Mouse (Mus musculus): ENCODE data around the gene Mms19. TPM values are rescaled to one million over a fixed set of nuclear protein-coding genes. Genes with fewer than 3 reads are reported as not detected.
A peak's percentile ranks its signal among the peaks of the same experiment; 100 is the strongest.

Mms19 gene
- total RNA-seq, 2 experiments from 2014 or later = 16.7 to 21.2 TPM

- intact Hi-C loops (cut with DNase I) = no loop called here
- DNase-seq = peak in 1 of 2 experiments; percentile 29
Observed at GRCm38 (mm10) chr19:41999688-42000283, 18.8 kb upstream of the Mms19 start.

DNA sequence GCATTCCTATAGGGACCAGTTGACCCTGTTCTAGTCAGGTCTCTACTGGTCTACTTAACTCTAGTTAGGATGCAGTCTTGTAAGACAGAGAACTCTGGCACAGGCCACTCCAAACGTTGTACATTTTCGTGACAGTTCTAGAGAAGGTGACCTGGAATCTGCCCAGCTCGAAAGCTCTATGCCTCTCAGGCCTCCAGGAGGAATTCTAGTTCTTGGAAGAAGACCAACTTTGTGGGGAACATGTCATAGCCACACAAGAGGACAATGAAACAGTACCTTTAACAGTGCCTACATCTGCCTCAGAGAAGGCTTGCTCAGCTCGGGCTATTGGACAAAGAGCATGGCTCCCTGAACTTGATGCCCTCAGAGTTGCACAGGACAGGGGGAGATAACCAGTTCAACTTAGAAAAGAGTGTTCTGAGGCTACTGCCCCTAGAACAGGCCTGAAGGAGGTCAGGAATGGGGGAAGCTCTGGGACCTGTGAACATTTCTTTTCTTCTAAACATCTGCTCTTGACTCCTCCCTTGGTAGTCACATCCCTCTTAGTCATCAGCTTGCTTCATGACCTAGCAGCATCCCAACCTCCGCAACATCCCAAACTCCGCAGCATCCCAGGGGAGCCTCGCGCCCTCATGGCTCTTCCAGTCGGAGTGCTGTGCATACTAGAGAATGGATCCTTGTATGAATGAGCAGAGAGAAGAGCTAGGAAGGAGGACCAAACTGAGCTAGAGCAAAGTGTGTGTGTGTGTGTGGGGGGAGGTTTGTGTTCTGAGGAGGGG is 18.0 kb upstream of the Mms19 start:
- DNase-seq = peak in 1 of 2 experiments; percentile 27

GRCm38 (mm10) chr19:41997090-41997489 is 16.1 kb upstream of the Mms19 start:
- intact Hi-C loops (cut with DNase I) = loop anchor here (1.0 kb wide), 1 partner anchor 16 kb away; the partner anchor contains the start of genes Mms19 and Ubtd1
- no peak for DNase-seq

More for the DNA sequence above, 18.0 kb upstream of the Mms19 start:
- intact Hi-C loops (cut with DNase I) = no loop called here

GRCm38 (mm10) chr19:41995483-41995882 is 14.5 kb upstream of the Mms19 start:
- intact Hi-C loops (cut with DNase I) = no loop called here
- no peak for DNase-seq

- intact Hi-C loops (cut with DNase I) = no loop called here
- no peak for DNase-seq
Observed at GRCm38 (mm10) chr19:41994023-41994422, 13.1 kb upstream of the Mms19 start.

GRCm38 (mm10) chr19:41993484-41993883 is 12.5 kb upstream of the Mms19 start:
- peak; percentile 85 to 90 for DNase-seq
- intact Hi-C loops (cut with DNase I) = no loop called here

DNA sequence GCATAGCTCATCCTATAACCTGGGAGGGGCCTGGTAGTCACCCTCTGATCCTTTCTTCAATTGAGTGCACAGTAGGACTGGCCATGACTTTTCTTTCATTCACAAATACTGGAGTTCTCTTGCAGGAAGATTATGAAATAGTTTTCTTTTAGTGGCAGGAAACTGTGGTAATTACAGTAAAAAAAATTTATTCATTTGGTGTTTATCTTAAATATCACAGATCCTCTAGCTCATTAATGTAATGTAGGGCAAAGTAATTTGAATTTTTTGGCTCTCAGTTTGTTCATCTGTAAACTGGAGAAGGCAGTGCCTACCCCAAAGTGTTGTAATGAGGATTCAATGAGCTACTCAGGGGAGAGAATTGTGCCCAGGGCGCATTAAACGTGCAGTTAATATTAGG is 12.0 kb upstream of the Mms19 start:
- DNase-seq = no peak
- intact Hi-C loops (cut with DNase I) = no loop called here

- intact Hi-C loops (cut with DNase I) = no loop called here
- no peak for DNase-seq
Observed at GRCm38 (mm10) chr19:41991926-41992477, 11.0 kb upstream of the Mms19 start.

DNA sequence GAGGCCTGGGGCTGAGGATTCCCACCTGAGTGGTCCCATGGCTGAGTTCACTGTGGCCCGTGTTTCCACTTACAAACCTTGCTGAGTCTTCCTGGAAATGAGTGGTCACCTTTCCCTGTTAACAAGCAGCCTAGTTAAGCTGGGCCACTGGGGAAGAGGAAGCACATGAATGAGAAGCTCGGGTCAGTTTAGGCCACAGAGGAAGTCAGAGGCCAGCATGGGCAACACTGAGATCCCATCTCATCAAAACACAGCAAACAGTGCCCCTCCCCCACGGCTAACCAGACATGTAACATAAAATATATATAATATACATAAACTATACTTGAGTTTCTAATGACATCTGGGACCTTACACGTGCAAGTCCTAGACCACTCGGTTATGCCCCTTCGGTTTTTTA is 8.9 kb upstream of the Mms19 start:
- intact Hi-C loops (cut with DNase I) = no loop called here

GRCm38 (mm10) chr19:41987206-41987605 is 6.2 kb upstream of the Mms19 start:
- intact Hi-C loops (cut with DNase I) = no loop called here
- no peak for DNase-seq

More for the DNA sequence above, 8.9 kb upstream of the Mms19 start:
- DNase-seq = no peak

GRCm38 (mm10) chr19:41985994-41986393 is 5.0 kb upstream of the Mms19 start:
- DNase-seq = no peak
- intact Hi-C loops (cut with DNase I) = no loop called here

- intact Hi-C loops (cut with DNase I) = no loop called here
- DNase-seq = no peak
Observed at GRCm38 (mm10) chr19:41982791-41983150, 1.8 kb upstream of the Mms19 start.

DNA sequence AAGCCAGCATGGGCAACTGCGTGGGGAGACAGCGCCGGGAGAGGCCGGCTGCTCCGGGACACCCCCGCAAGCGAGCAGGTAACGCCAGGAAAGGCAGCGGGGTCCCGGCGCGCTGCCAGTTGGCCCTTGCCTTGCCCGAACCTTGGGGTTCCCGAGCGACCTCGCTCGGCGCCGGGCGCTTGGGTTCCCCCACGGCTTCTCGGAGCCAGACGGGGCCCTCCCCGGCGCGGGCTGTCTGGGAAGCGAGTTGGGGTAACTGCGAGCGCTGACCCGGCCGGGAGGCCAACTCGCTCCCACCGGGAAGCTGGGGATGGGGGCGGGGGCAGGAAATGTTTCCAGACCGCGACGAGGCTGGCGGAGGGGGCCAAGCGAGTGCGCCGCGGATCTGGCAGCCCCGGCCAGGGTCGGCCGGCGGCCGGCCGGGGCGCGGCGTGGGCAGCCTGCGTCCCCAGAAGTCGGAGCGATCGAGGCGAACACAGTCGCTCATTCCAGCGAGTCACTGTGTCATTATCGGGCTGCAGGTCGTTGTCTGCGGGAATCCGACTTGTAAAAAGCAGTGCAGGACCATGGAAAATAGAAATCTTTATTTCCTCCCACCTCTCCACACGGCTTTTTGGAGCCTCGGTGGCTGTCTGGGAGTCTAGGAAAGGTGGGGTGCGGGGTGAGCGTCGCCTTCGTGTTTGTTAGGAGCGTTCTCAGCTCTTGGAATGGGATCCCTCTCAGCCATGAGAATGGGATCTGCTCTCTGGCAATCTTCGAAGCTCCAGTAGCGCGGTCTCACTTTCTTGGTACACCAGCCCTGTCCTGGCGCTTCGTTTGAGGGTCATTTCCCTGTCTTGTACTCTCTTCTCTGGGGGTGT is 1.2 kb upstream of the Mms19 start:
- intact Hi-C loops (cut with DNase I) = loop anchor here (1.0 kb wide), 2 partner anchors 15 to 45 kb away; no protein-coding TSS in a partner anchor
- DNase-seq = peak; percentile 73 to 75

DNA sequence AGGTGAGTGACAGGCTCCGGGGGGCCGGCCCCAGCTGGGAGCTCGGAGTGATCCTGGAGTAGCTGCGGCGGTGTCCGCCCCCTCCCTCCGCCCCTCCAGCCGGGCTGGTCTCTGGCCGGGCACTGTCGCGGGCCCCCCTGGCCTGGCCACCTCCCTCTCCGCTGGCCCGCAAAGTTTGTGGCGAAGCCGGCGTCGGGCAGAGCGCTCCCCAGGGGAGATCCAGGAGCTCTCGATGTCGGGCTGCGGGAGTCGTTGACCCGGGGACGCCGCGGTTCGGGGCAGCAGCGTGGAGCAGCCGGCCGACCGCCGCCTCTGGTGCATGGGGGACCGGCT is 604 bp upstream of the Mms19 start, which contains the start of gene Ubtd1:
Gene Ubtd1, plus strand, starts transcription at position 169 of the 333 bp plus-strand sequence.
- DNase-seq = no peak
- intact Hi-C loops (cut with DNase I) = loop anchor here (1.0 kb wide), 2 partner anchors 16 to 46 kb away; no protein-coding TSS in a partner anchor

GRCm38 (mm10) chr19:41980422-41980818 is 537 bp downstream of the Mms19 start:
- peak; percentile 28 to 30 for DNase-seq
- intact Hi-C loops (cut with DNase I) = no loop called here

DNA sequence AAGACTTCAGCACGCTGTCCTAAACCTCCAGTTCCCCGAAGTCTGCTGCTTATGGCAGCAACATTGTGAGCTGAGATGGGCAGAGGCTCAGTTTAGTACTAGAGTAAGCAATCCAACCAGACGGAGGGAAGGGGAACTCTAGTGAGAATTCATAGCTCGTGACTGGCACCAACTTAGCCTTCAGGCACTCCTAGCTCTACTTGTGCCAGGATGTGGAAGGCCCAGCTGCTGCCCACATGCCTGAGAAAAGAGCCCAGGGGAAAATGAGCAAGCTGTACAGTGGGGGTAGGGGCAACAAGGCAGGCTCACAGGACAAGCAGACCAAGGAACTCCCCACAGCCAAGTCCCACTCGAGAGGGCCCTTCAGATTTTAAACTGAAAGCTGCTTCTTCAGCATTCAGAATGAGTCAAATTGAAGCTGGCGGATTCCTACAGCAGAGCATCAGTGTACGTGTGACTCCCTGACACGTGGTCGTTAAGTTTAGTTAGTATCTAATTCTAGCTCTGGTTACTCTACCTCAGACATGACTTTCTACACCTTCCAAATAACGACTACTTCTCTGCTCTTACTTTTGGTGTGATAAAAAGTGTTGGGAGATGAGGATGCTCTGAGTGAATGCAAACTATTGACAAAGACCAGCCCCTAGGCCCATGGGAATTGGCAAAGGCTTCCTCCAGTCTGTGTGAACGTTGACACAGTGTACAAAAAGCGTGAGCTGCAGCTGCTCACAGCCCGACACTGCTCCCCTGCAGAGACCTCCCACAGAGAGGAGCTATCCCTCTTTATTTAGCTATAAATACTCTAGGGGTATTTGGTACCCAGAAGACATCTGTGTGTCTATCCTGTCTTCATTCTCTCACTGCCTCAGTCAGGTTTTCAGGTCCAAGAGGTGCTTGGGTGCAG is 6.8 kb downstream of the Mms19 start:
- no peak for DNase-seq

GRCm38 (mm10) chr19:41969618-41970017 is 11.3 kb downstream of the Mms19 start:
- DNase-seq = no peak
- intact Hi-C loops (cut with DNase I) = no loop called here

More for the DNA sequence above, 6.8 kb downstream of the Mms19 start:
- intact Hi-C loops (cut with DNase I) = no loop called here

GRCm38 (mm10) chr19:41953574-41953973 is 27.4 kb downstream of the Mms19 start:
- DNase-seq = no peak
- intact Hi-C loops (cut with DNase I) = no loop called here

DNA sequence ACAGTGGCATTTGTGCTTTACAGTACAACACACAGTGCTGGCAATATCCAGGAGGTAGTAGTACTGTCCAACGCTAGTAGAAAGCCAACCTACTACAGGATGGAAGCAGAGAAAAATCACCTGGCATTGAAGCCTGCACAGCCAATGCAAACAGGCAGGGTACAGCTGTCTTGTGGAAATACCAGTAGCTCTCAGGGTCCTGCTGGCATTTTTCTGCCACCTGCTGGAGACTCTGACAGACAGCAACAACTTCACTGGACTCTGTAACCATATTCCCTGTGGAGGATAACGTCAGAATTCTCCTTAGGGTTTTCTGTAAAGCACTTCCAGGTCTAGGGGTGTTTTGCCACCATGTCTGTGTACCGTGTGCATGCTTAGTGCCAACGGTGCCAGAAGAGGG is 28.7 kb downstream of the Mms19 start:
- intact Hi-C loops (cut with DNase I) = no loop called here
- DNase-seq = peak in 1 of 2 experiments; percentile 10

DNA sequence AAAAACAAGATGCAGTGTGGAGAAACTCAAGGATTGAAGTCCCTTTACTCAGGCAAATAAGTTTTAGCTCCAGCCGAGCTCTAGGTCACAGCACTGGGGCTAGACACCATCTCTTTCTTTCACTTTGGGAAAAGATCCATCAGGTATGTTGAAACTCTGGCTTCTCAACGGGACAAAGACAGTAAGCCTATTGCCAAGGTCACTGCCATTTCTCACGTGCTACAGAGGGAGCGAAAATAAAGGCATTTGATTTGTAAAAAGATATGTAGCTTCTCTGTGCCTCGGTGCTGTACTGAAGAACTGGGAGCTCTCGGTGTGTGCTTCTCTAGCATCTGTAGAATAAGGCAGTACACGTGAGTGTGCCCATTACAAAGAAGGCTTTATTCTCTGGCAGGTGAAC is 37.1 kb downstream of the Mms19 start:
- no peak for DNase-seq
- intact Hi-C loops (cut with DNase I) = no loop called here
